Mouse (Mus musculus): ENCODE measurements around the gene C1qtnf6. TPM values are rescaled to one million over a fixed set of nuclear protein-coding genes. Genes with fewer than 3 reads are reported as not detected.
A peak's percentile ranks its signal among the peaks of the same experiment; 100 is the strongest.

Gene C1qtnf6
- total and polyA plus RNA-seq, 3 experiments = 0.15 to 1.3 TPM; not detected in 1

- no peaks in the 10 kb centered on the region for H3K9me3 ChIP-seq (replicated peaks; ENCODE audit: insufficient read depth, low read length)
- DNase-seq (ENCODE audit: low read depth, low spot score) = peak; percentile 53
- peaks cover 5 to 27% of the 10 kb centered on the region in 2 experiments; a peak in 3 of 4 replicates for H3K36me3 ChIP-seq (ENCODE audit: control insufficient read depth in 1 of 2, insufficient read depth in 2 of 2, low read length in 2 of 2)
- TF ChIP-seq EP300 (IDR thresholded peaks at IDR 0.05; ENCODE audit: low read depth in 1 of 2, low read length in 2 of 2) (peak; percentile 48 to 73), RCOR1 (IDR thresholded peaks at IDR 0.05; ENCODE audit: low read depth, low read length) (no peak), MAX (IDR thresholded peaks at IDR 0.05; ENCODE audit: low read length) (no peak), TAL1 (IDR thresholded peaks at IDR 0.05; ENCODE audit: low read length) (0 out of 2 replicates have a peak, but pooled peaks have one; percentile 10), ETS1 (IDR thresholded peaks at IDR 0.05; ENCODE audit: low read depth, low read length) (peak; percentile 62; the same call in 1 of the 2 replicates), MAFK (IDR thresholded peaks at IDR 0.05; ENCODE audit: borderline replicate concordance, low read depth, low read length) (no peak), BHLHE40 (IDR thresholded peaks at IDR 0.05; ENCODE audit: borderline replicate concordance, low read depth, low read length) (peak; percentile 75; the same call in 1 of the 2 replicates), POLR2A (IDR thresholded peaks at IDR 0.05; ENCODE audit: control insufficient read depth in 1 of 2, insufficient read depth in 1 of 2, low read depth in 1 of 2, low read length in 2 of 2, poor library complexity in 1 of 2) (no peak), ZNF384 (IDR thresholded peaks at IDR 0.05; ENCODE audit: low read depth, low read length) (peak; percentile 90), MYC (IDR thresholded peaks at IDR 0.05; ENCODE audit: low read depth, low read length) (peak; percentile 79), MXI1 (IDR thresholded peaks at IDR 0.05; ENCODE audit: low read depth, low read length) (no peak; the same call in 1 of the 2 replicates), NELFE (IDR thresholded peaks at IDR 0.05; ENCODE audit: low read depth, low read length) (no peak), USF1 (IDR thresholded peaks at IDR 0.05; ENCODE audit: low read depth, low read length) (peak; percentile 46; the same call in 1 of the 2 replicates), TCF12 (IDR thresholded peaks at IDR 0.05; ENCODE audit: low read depth, low read length) (peak; percentile 87), MAZ (IDR thresholded peaks at IDR 0.05; ENCODE audit: low read depth, low read length) (peak; percentile 76; the same call in 1 of the 2 replicates), GATA1 (IDR thresholded peaks at IDR 0.05; ENCODE audit: low read depth, low read length) (peak; percentile 83)
- H3K4me1 ChIP-seq (ENCODE audit: control insufficient read depth in 1 of 2, insufficient read depth in 2 of 2, low read length in 2 of 2) = peaks cover 16 to 31% of the 10 kb centered on the region in 2 experiments
- H3K79me2 ChIP-seq (ENCODE audit: control insufficient read depth, insufficient read depth, low read length, poor library complexity) = no peaks in the 10 kb centered on the region; the same call in none of the 2 replicates
- H3K9ac ChIP-seq (ENCODE audit: control insufficient read depth, low read depth, low read length, poor library complexity, severe bottlenecking) = peak overlapping the region; percentile 40
- H3K27me3 ChIP-seq (ENCODE audit: control insufficient read depth in 1 of 2, insufficient read depth in 2 of 2, low read length in 2 of 2) = no peaks in the 10 kb centered on the region
- H3K27ac ChIP-seq (ENCODE audit: control insufficient read depth, low read depth, low read length) = peak overlapping the region; percentile 67
- no peak overlapping the region for H3K4me3 ChIP-seq (ENCODE audit: control insufficient read depth in 1 of 2, insufficient read depth in 1 of 2, low read depth in 2 of 2, low read length in 2 of 2)
Observed at GRCm38 (mm10) chr15:78564764-78565435, 33.7 kb upstream of the C1qtnf6 start.

DNA sequence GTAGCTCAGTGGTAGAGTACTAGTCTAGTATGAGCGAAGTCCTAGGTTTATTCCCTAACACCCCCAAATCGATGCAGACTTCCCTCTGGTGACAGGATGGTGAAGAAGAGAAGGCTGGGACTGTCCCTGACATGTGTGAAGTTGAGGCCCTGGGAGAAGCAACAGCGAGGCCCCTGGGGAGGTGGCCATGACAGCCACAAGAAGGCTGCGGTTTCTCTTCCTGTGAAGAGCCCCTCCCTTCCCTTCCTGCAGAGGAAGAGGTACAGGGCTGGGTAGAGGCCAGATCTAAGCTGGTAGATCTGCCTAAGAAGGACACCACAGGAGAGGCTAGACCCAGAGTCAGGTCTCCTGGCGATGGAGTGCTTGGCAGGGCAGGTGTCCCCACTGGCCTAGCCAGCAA is 32.7 kb upstream of the C1qtnf6 start:
- Histone ChIP-seq H3K36me3 (ENCODE audit: control insufficient read depth in 1 of 2, insufficient read depth in 2 of 2, low read length in 2 of 2) (peaks cover 2 to 27% of the 10 kb centered on the region in 2 experiments; a peak in 3 of 4 replicates), H3K4me3 (ENCODE audit: control insufficient read depth in 1 of 2, insufficient read depth in 1 of 2, low read depth in 2 of 2, low read length in 2 of 2) (no peak overlapping the region), H3K9ac (ENCODE audit: control insufficient read depth, low read depth, low read length, poor library complexity, severe bottlenecking) (peak overlapping the region; percentile 35)

More for the DNA sequence above, 32.7 kb upstream of the C1qtnf6 start:
- no peaks in the 10 kb centered on the region for H3K27me3 ChIP-seq (ENCODE audit: control insufficient read depth in 1 of 2, insufficient read depth in 2 of 2, low read length in 2 of 2)
- H3K27ac ChIP-seq (ENCODE audit: control insufficient read depth, low read depth, low read length) = peak overlapping the region; percentile 67
- H3K9me3 ChIP-seq (replicated peaks; ENCODE audit: insufficient read depth, low read length) = no peaks in the 10 kb centered on the region
- H3K79me2 ChIP-seq (ENCODE audit: control insufficient read depth, insufficient read depth, low read length, poor library complexity) = no peaks in the 10 kb centered on the region; the same call in none of the 2 replicates
- H3K4me1 ChIP-seq (ENCODE audit: control insufficient read depth in 1 of 2, insufficient read depth in 2 of 2, low read length in 2 of 2) = peaks cover 16 to 29% of the 10 kb centered on the region in 2 experiments
- TF ChIP-seq EP300 (IDR thresholded peaks at IDR 0.05; ENCODE audit: low read depth in 1 of 2, low read length in 2 of 2) = peak in 1 of 2 experiments; percentile 29; a peak in 3 of 4 replicates
- 0 out of 2 replicates have a peak, but pooled peaks have one; percentile 33 for TF ChIP-seq MYC (IDR thresholded peaks at IDR 0.05; ENCODE audit: low read depth, low read length)
- no peak for TF ChIP-seq MYB (IDR thresholded peaks at IDR 0.05; ENCODE audit: low read depth, low read length)
- peak; percentile 71 for DNase-seq (ENCODE audit: low read depth, low spot score)

Data from MEL (cell line).